Mouse (Mus musculus): ENCODE measurements around the gene Tead1. TPM values are rescaled to one million over a fixed set of nuclear protein-coding genes. Genes with fewer than 3 reads are reported as not detected.
A peak's percentile ranks its signal among the peaks of the same experiment; 100 is the strongest.

The Tead1 gene
- polyA plus RNA-seq, 1 experiment from 2014 or later, result 2.1 TPM

GRCm38 (mm10) chr7:112663314-112663966 is 15.7 kb upstream of the Tead1 start:
- TF ChIP-seq EP300 (IDR thresholded peaks at IDR 0.05; ENCODE audit: low read depth), result no peak
- TF ChIP-seq CTCF (IDR thresholded peaks at IDR 0.05; ENCODE audit: low read depth), result no peak
- Histone ChIP-seq H3K9me3 (ENCODE audit: low read length) (no peaks in the 10 kb centered on the region), H3K4me2 (ENCODE audit: low read depth, low read length) (no peak overlapping the region), H3K36me3 (replicated peaks; ENCODE audit: insufficient read depth, low read length) (no peaks in the 10 kb centered on the region), H3K9ac (replicated peaks) (no peak overlapping the region), H3K4me3 (ENCODE audit: low read depth, low read length) (no peak overlapping the region), H3K4me1 (ENCODE audit: insufficient read depth) (0 out of 2 replicates have a peak, but pooled peaks cover 6% of the 10 kb centered on the region), H3K27me3 (ENCODE audit: insufficient read depth, low read length) (no peaks in the 10 kb centered on the region), H3K27ac (ENCODE audit: low read depth) (0 out of 2 replicates have a peak overlapping the region, but pooled peaks have one; percentile 34)
- no peak for ATAC-seq
- no peak for DNase-seq
- 47% methylated on average over 6 of the region's 6 CpGs for WGBS (ENCODE audit: insufficient replicate concordance)

GRCm38 (mm10) chr7:112669993-112670392 is 9.1 kb upstream of the Tead1 start:
- Histone ChIP-seq H3K9ac (replicated peaks) (no peak overlapping the region), H3K4me2 (ENCODE audit: low read depth, low read length) (no peak overlapping the region), H3K27me3 (ENCODE audit: insufficient read depth, low read length) (no peaks in the 10 kb centered on the region), H3K4me1 (ENCODE audit: insufficient read depth) (no peaks in the 10 kb centered on the region), H3K4me3 (ENCODE audit: low read depth, low read length) (no peak overlapping the region), H3K9me3 (ENCODE audit: low read length) (no peaks in the 10 kb centered on the region), H3K36me3 (replicated peaks; ENCODE audit: insufficient read depth, low read length) (no peaks in the 10 kb centered on the region), H3K27ac (ENCODE audit: low read depth) (no peak overlapping the region)
- TF ChIP-seq CTCF (IDR thresholded peaks at IDR 0.05; ENCODE audit: low read depth) (no peak), EP300 (IDR thresholded peaks at IDR 0.05; ENCODE audit: low read depth) (no peak)
- no peak for ATAC-seq
- 61% methylated on average over 2 of the region's 2 CpGs for WGBS (ENCODE audit: insufficient replicate concordance)
- no peak for DNase-seq

GRCm38 (mm10) chr7:112678418-112679170 is 524 bp upstream of the Tead1 start:
- H3K4me2 ChIP-seq (ENCODE audit: low read depth, low read length), result peak overlapping the region; percentile 72
- TF ChIP-seq CTCF (IDR thresholded peaks at IDR 0.05; ENCODE audit: low read depth), result no peak
- TF ChIP-seq EP300 (IDR thresholded peaks at IDR 0.05; ENCODE audit: low read depth), result no peak
- H3K36me3 ChIP-seq (replicated peaks; ENCODE audit: insufficient read depth, low read length), result no peaks in the 10 kb centered on the region
- peak; percentile 50 for DNase-seq
- peak overlapping the region; percentile 61 for H3K9ac ChIP-seq (replicated peaks)
- peak overlapping the region; percentile 87 for H3K27ac ChIP-seq (ENCODE audit: low read depth)
- no peaks in the 10 kb centered on the region for H3K9me3 ChIP-seq (ENCODE audit: low read length)
- ATAC-seq, result peak; percentile 58
- peak overlapping the region; percentile 64 for H3K4me3 ChIP-seq (ENCODE audit: low read depth, low read length)
- no peaks in the 10 kb centered on the region for H3K4me1 ChIP-seq (ENCODE audit: insufficient read depth)
- WGBS (ENCODE audit: insufficient replicate concordance), result 2% methylated on average over 39 of the region's 44 CpGs
- peaks cover 27% of the 10 kb centered on the region for H3K27me3 ChIP-seq (ENCODE audit: insufficient read depth, low read length)

- under 1% methylated on average over 65 of the region's 95 CpGs for WGBS (ENCODE audit: insufficient replicate concordance)
- H3K4me3 ChIP-seq (ENCODE audit: low read depth, low read length), result peak overlapping the region; percentile 64
Observed at GRCm38 (mm10) chr7:112679513-112680245, 561 bp downstream of the Tead1 start.

GRCm38 (mm10) chr7:112680498-112681251 is 1.6 kb downstream of the Tead1 start:
- WGBS (ENCODE audit: insufficient replicate concordance), result 8% methylated on average over 22 of the region's 22 CpGs
- H3K36me3 ChIP-seq (replicated peaks; ENCODE audit: insufficient read depth, low read length), result no peaks in the 10 kb centered on the region
- peak overlapping the region; percentile 29; the same call in 1 of the 2 replicates for H3K27ac ChIP-seq (ENCODE audit: low read depth)
- ATAC-seq, result no peak
- peak overlapping the region; percentile 71 for H3K9ac ChIP-seq (replicated peaks)
- no peaks in the 10 kb centered on the region for H3K9me3 ChIP-seq (ENCODE audit: low read length)
- peak; percentile 18 for DNase-seq
- H3K4me1 ChIP-seq (ENCODE audit: insufficient read depth), result no peaks in the 10 kb centered on the region
- peak overlapping the region; percentile 72 for H3K4me2 ChIP-seq (ENCODE audit: low read depth, low read length)
- peak overlapping the region; percentile 64 for H3K4me3 ChIP-seq (ENCODE audit: low read depth, low read length)
- H3K27me3 ChIP-seq (ENCODE audit: insufficient read depth, low read length), result peaks cover 27% of the 10 kb centered on the region
- TF ChIP-seq CTCF (IDR thresholded peaks at IDR 0.05; ENCODE audit: low read depth) (no peak), EP300 (IDR thresholded peaks at IDR 0.05; ENCODE audit: low read depth) (no peak)

More at GRCm38 (mm10) chr7:112679513-112680245, 561 bp downstream of the Tead1 start:
- peak; percentile 49 for DNase-seq
- Histone ChIP-seq H3K9me3 (ENCODE audit: low read length) (no peaks in the 10 kb centered on the region), H3K27ac (ENCODE audit: low read depth) (peak overlapping the region; percentile 87), H3K4me2 (ENCODE audit: low read depth, low read length) (peak overlapping the region; percentile 72), H3K4me1 (ENCODE audit: insufficient read depth) (no peaks in the 10 kb centered on the region), H3K36me3 (replicated peaks; ENCODE audit: insufficient read depth, low read length) (no peaks in the 10 kb centered on the region), H3K27me3 (ENCODE audit: insufficient read depth, low read length) (peaks cover 27% of the 10 kb centered on the region), H3K9ac (replicated peaks) (peak overlapping the region; percentile 71)
- peak; percentile 69 for ATAC-seq
- TF ChIP-seq CTCF (IDR thresholded peaks at IDR 0.05; ENCODE audit: low read depth) (no peak), EP300 (IDR thresholded peaks at IDR 0.05; ENCODE audit: low read depth) (no peak)

Measured in liver, postnatal 0 days (tissue).